Comparison of ENCODE assay signal across 8 mouse cellular contexts in genomic region chr1:120197189-120197588, GRCm38 (mm10).
DNase-seq lines count a peak whose midpoint lies in the region; ATAC-seq and TF ChIP-seq lines count a peak whose summit lies in the region.

No protein-coding gene starts in this region.

- peaks cover 5% of the 10 kb centered on the region for H3K4me1 ChIP-seq in bone marrow macrophage, adult 2 months (ENCODE audit: control insufficient read depth, insufficient read depth, low read length)
- H3K4me1 ChIP-seq in lung, embryonic 14.5 days (ENCODE audit: insufficient read depth) = no peaks in the 10 kb centered on the region

- DNase-seq in heart, postnatal 10 days = peak; percentile 75 to 83
- DNase-seq in kidney, postnatal 4 days = peak; percentile 84 to 86
- peak; percentile 84 for DNase-seq in lung, embryonic 14.5 days
- peak; percentile 45 for DNase-seq in ovary, adult 18-20 months (ENCODE audit: low spot score)
- peak; percentile 40 to 45 for DNase-seq in thymus, adult 18-20 months

- no peak overlapping the region for H3K4me3 ChIP-seq in bone marrow macrophage, adult 2 months (ENCODE audit: insufficient read depth, low read length)
- H3K4me3 ChIP-seq in lung, embryonic 14.5 days (ENCODE audit: low read depth, low read length) = no peak overlapping the region

- peak; percentile 97 for ATAC-seq in CD4-positive, CD25-positive, alpha-beta regulatory T cell, adult 4 months
- ATAC-seq in erythroblast, adult 5-6 weeks (replicated peaks; ENCODE audit: low FRiP score, poor library complexity, severe bottlenecking) = peak; percentile 80
- ATAC-seq in lung, embryonic 14.5 days (ENCODE audit: insufficient read depth) = peak; percentile 63; the same call in 1 of the 2 replicates

- H3K27ac ChIP-seq in bone marrow macrophage, adult 2 months (ENCODE audit: insufficient read depth, low read depth, low read length) = no peak overlapping the region
- no peak overlapping the region for H3K27ac ChIP-seq in lung, embryonic 14.5 days (ENCODE audit: low read depth)

- TF ChIP-seq CTCF in bone marrow macrophage, adult 2 months (IDR thresholded peaks at IDR 0.05; ENCODE audit: low read depth, low read length) = peak; percentile 90
- peak; percentile 91 for TF ChIP-seq CTCF in lung, embryonic 14.5 days (IDR thresholded peaks at IDR 0.05; ENCODE audit: low read depth)

- TF ChIP-seq POLR2A in bone marrow macrophage, adult 2 months (IDR thresholded peaks at IDR 0.05; ENCODE audit: borderline replicate concordance, low read depth, low read length) = no peak

- H3K4me2 ChIP-seq in lung, embryonic 14.5 days = no peak overlapping the region

- H3K9me3 ChIP-seq in lung, embryonic 14.5 days (ENCODE audit: low read depth, low read length) = no peaks in the 10 kb centered on the region

- H3K36me3 ChIP-seq in lung, embryonic 14.5 days (ENCODE audit: insufficient read depth) = no peaks in the 10 kb centered on the region

- no peak overlapping the region for H3K9ac ChIP-seq in lung, embryonic 14.5 days

- 11% methylated on average over 5 of the region's 5 CpGs for WGBS in lung, embryonic 14.5 days

- H3K27me3 ChIP-seq in lung, embryonic 14.5 days (ENCODE audit: insufficient read depth, low read length) = no peaks in the 10 kb centered on the region

- intact Hi-C loops in heart, postnatal 10 days (cut with DNase I) = loop anchor here (1.0 to 5.0 kb wide), 3 partner anchors 135 to 353 kb away; no protein-coding TSS in a partner anchor
